Mouse (Mus musculus) CD8-positive naive resting alpha-beta T cell, adult 2 months (primary cell): ENCODE results near the gene Frrs1l.

Experiments used
- DNase-seq, 2 experiments: peaks; one replicate each; pipeline ENCODE4 v3.0.0; 2022; ENCODE audit warnings: low read depth in 2 of 2, low spot score in 2 of 2

The Frrs1l gene

GRCm38 (mm10) chr4:56989431-56990214 lies 568 bp downstream of the Frrs1l start:
- no peak for DNase-seq

DNA sequence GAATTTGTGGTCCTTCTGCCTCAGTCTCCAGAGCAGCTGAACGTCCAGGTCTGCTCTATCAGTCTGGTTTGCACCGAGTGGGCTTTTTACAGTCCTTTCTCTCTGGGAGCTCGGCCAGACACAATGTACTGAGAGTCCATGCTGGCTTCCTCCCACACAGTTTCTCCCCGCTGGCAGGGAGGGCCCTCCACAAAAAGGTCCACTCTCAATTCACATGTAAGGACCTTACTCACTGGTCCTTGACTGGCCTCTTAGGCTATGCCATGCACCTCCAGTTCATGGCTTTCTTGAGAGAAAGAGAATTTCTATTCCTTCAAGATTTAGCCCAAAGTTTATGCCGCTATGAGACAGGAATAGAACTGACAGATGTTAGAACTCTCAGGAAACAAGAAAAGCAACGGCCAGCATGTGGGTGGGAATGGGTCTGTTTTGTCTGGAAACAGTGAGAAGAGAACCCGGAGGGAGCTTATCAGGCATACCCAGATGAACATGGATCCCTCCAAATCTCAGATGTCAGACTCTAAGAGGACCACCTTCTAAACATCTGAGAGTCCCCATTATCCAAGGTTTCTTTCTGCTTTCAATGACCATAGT lies 24.5 kb downstream of the Frrs1l start:
- DNase-seq: no peak

DNA sequence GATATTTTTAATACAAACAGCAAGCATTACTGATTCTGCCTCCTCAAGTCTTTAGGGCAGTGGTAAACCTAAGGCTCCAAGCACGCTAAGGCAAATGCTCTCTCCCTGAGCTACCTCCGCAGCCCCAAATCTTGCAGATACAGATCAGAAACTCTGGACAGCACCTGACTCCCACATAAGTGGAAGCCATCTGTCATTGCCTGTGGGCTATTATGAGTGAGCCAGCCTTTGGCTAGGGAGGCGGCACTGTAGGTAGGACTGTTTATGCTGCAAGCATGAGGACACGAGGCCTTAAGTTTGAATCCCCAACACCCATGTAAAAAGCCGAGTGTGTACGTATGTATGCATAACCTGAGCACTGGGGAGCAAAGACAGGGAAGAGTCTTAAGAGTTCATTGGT lies 26.5 kb downstream of the Frrs1l start:
- DNase-seq: no peak

GRCm38 (mm10) chr4:56961320-56961925 lies 28.8 kb downstream of the Frrs1l start:
- no peak for DNase-seq

DNA sequence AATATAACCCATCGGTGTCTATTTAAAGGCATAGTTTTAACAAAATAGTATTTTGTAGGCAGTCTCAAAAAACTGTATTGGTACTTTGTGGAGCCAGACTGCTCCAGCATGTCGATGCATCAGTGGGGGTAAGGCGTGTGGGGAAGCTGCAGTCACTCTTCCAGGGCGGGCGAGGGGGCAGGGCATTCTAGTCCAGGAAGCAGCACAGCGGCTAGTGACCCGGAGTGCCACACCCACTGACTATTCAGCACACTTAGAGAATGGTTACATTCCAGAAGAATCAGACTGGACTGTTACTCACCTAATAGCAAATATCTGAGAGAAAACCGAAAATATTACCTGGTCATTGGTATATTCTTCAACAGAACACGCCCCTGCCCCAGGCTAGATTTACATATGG lies 32.7 kb downstream of the Frrs1l start:
- no peak for DNase-seq

DNA sequence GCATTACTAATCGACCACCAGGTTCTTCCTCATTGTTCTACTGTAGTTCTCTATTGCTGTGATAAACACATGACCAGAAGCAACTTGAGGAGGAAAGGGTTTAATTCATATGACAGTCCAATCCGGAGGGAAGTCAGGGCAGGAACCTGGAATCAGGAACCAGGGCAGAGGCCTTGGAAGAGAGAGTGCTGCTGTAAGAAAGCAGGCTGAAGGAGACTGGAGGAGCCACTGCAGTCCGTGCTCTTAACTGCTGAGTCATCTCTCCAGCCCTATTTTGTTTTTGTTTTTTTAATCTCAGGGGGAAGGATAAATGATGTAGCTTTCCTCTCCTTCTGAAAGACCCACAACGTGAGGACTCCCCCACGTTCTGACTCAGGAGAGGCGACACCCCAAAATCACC lies 37.0 kb downstream of the Frrs1l start:
- DNase-seq: no peak

GRCm38 (mm10) chr4:56951701-56952100 lies 38.5 kb downstream of the Frrs1l start:
- no peak for DNase-seq

- DNase-seq: no peak
Observed at GRCm38 (mm10) chr4:56949494-56949893, 40.7 kb downstream of the Frrs1l start.

DNA sequence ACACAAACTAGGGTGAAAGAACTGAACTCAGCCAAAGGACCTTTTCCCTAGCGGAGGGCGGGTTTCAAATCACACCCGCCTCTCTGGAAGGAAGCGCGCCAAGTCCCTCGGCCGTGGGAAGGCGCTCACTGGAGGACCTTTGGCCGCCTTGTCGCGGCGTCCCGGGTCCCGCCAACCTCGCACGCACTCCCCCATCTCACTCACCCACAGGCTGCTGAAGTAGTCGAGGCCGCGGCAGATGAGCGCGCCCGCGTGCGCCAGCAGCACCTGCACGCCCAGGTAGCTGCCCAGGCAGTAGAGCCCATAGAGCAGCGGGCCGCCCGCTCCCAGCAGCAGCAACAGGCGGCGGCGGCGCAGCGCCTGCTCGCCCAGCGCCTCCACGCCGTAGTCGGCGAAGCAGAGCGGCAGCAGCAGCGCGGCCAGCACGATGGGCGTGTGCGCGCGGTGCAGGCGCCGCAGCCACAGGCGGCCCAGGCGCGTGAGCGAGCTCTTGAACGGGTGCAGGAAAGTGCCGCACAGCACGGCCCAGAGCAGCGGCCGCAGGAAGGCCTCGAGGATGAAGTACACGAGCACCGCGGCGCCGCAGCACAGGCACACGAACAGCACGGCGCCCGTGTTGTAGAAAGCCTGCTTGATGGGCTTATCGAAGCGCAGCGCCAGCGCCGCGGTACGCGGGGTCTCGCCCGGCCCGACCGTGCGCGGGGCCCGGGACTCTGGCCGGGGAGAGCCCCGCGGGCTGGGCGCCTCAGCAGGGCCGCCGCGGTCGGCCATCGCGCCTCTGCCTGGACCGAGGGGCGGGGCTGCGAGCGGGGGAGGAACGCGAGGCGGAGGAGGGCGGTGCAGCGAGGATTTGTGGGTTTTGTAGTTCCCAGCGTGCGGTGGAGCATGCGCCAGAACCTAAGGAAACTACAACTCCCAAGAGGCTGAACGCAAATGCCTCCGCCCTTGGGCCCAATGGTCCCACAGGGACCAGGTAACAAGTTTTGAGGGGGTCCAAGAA lies 43.2 kb downstream of the Frrs1l start, which contains the start of gene Tmem245:
TSS of gene Tmem245 (minus strand) at position 797 of the 1,000 bp plus-strand sequence.
- DNase-seq: peak; percentile 78 to 87

DNA sequence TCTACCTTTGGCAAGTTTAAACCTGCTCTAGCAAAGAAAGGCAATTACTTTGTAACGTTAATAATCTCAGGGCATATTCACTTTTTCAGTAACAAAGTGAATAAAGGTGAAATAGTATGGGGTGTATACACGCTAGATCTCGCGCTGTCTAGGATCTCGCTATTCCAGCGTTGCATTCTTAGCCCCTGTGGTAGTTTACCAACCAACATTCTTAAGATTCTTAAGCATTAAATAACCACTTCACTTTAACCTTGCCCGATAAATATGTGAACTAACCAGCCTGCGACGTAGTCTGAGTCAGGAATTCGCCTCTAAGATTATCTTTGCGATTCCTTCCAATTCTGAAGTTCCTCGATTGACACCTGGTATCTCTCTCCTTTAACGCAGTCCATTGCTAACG lies 44.0 kb downstream of the Frrs1l start:
- DNase-seq: no peak

DNA sequence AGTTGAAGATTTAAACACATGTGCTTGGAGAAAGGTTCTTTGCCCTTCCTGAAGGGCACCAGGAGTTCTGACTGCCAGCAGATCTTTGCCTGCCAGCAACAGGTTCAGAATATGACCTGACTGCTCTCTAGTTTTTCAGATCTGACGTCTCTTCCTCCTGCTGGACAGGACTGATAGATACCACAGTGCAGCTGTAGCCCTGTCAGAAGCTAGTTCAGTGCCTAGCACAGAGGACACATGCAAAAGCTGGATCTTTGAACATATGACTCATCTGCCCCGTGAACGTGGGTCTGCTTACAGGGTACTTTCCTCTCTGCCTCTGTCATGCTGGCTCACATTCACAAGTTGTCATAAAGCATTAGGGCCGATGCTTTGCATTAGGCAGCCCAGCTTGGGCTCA lies 45.9 kb downstream of the Frrs1l start:
- no peak for DNase-seq

GRCm38 (mm10) chr4:56943258-56943657 lies 46.9 kb downstream of the Frrs1l start:
- no peak for DNase-seq

DNA sequence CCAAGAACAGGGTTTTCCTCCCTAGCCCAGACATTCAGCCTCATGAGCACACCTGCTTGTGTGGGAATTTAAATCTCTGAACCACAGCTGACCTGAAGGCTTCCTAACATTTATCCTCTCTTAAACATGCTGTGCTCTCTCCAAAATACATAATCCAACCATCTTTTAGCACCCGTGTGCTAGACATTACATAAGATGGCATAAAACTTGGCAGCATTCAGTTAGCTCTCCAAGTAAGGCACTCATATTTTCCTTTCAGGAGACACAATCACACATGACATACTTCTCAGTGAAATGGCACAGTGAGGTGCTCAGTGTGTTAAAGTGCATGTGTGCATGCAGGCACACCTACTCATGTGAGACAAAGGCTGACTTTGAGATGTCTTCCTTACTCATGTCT lies 47.6 kb downstream of the Frrs1l start:
- DNase-seq: no peak

- DNase-seq: no peak
Observed at GRCm38 (mm10) chr4:56941481-56941880, 48.7 kb downstream of the Frrs1l start.

GRCm38 (mm10) chr4:56937136-56937535 lies 53.1 kb downstream of the Frrs1l start:
- DNase-seq: no peak

- no peak for DNase-seq
Observed at GRCm38 (mm10) chr4:56935327-56935726, 54.9 kb downstream of the Frrs1l start.

GRCm38 (mm10) chr4:56933154-56933553 lies 57.0 kb downstream of the Frrs1l start:
- DNase-seq: no peak

- DNase-seq: peak in 1 of 2 experiments; percentile 9
Observed at GRCm38 (mm10) chr4:56932096-56932495, 58.1 kb downstream of the Frrs1l start.

DNA sequence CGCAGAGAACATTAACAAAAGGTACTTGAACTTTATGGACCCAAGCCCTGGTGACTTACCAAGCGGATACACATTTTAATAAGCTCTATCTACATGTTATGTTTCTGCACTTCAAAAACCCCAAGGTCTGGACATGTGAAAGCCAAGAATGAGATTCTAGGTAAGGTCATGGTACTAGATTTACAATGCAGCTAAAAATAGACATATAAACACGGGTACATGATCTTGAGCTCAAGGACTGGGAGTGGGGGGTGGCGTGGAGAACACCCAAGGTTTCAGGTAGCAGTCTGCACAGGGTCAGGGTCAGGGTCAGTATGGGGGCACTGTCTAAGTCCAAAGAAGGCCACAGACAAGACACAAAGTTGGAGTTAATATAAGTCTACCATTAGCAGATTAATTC lies 59.9 kb downstream of the Frrs1l start:
- DNase-seq: no peak

- no peak for DNase-seq
Observed at GRCm38 (mm10) chr4:56926971-56927370, 63.2 kb downstream of the Frrs1l start.

GRCm38 (mm10) chr4:56922229-56922628 lies 68.0 kb downstream of the Frrs1l start:
- DNase-seq: no peak
